Mouse (Mus musculus): Measurements from ENCODE around the gene Tmem63b. TPM values are rescaled to one million over a fixed set of nuclear protein-coding genes. Genes with fewer than 3 reads are reported as not detected.

Gene Tmem63b
- 44.7 and 62.4 TPM in 2 replicates for polyA plus RNA-seq (2012; rRNA removed)

DNA sequence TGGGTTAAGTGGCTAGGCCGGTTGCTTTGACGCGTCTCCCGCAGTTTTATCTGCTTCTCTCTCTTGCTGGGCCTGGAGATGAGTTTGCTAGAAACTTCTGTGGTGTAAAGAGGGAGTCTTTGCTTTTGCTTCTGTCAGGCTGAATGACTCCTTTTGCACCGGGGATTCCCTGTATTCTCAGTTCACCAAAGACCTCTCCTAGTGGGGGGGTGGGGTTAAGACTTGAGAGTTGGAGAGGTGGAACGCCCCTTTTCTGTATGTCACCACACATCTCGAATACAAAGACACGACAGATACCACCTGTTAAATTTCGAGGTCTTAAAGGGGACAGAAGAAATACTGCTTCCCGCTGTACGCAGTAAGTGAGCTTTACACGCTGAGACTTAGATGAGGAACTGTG, at the start of gene Tmem63b:
Gene Tmem63b, minus strand, starts transcription at position 190 of the 400 bp plus-strand sequence.
- 2% methylated on average over 12 of the region's 12 CpGs for WGBS
- no peak for DNase-seq (ENCODE audit: low read depth, low spot score)

DNA sequence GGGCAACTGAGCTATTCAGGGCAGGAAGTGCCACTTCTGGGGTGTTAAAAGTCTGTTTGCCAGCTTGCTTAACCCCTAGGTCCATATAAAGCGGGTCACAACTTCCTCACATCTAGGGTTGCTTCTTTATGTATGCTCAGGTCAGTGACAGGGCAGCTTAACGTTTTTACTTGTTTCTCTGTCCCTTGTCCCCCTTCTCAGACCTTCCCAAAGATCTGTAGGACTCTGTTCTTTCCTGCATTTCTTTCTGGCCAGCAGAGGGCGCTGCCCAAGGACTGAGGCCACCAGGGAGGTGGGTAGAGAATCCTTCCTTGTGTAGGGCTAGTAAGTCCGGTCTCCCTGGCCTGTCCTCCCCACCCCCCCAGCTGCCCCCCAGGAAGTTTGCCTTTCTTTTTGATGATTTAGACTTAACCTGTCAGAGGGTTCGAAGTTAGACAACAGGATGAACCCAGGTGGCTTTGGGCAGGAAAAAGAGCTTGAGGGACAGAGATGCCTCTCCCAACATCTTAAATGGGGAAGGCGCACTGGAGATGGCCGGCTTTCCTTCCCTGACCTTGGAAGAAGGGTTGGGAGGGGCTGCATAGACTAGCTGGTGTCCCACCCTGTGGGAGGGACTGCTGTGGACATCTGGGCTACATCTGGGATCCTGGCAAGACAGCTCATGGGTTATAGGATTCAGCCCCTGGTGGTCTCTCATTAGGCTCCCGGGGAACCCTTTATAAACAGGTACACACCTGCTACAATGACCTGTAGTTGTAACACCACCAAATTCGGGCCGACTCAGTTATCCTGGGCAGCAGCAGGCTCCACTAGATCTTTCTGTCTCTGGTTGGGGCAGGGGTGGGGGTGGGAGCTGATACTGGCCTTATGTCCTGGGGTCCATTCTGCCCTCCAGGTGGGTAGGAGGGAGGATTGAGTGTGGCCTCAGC, 48.9 kb upstream of the Tmem63b start:
- 7% methylated on average over 10 of the region's 10 CpGs for WGBS

DNA sequence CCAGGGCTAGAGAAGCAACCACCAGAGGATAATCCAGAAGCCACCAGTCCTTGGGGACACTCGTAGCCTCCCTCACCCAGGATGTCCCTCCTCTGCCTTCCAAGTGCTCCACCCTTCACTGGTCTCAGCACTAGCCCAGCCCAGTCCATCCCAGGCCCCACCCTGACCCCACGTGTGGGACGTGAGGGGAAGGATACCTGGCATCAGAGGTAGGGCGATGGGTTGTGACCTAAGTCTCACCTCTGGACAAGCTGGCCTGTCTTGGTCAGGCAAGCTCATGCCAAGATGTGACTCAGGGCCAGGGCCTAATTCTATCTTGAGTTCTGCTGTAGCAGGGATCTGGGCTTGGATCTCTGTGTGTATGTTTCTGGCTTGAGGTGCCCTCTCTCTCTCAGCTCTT, 48.2 kb upstream of the Tmem63b start:
- DNase-seq (ENCODE audit: low read depth, low spot score): no peak
- 37% methylated on average over 4 of the region's 4 CpGs for WGBS

More for the DNA sequence above, 48.9 kb upstream of the Tmem63b start:
- DNase-seq (ENCODE audit: low read depth, low spot score): no peak

DNA sequence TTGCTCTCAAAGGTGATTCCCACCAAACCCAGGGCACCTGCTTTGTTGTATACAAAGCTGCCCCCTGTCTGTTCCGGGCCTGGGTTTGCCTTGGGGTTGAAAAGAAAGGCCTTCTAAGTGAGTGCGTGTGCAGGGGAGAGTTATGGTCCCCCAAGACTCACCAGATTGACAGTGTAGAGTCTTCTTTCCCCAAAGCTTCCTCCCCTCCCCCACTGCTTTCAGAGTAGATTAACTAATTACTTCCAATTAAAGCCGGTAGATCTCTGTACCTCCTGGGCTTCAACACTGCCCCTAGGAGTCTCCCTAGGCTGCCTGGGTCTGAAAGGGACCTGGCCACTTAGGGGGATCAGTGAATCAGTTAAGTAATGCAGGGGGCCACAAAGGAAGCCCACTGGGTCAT, 47.6 kb upstream of the Tmem63b start:
- no peak for DNase-seq (ENCODE audit: low read depth, low spot score)
- 72% methylated on average over 3 of the region's 3 CpGs for WGBS

DNA sequence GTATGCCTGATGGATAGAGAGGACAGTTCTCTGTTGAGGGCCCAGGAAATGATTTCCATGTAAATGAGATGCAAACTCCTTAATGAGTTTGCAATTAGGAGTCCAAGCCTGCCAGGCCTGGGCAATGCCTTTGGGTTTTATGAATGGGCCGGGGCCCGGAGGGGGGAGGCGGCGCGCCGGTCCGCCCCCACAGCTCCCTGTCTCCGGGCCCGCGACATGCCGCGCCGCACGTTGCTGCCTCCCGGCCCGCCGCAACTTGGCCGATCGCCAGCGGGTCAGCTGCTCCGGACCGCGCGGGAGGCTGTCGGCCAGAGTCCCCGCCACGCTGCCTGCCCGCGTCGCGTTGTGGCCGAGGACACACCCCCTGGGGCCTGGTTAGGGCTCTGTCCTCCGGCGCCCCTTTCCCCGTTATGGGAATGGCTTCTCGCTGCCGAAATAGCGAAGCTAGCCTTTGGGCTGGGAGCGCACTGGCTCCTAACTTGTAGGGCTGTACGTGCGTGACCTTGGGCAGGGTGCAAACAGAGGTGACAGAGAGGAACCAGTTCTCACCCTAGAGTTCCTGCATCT, 47.1 kb upstream of the Tmem63b start, which contains the start of gene 1600014C23Rik:
Gene 1600014C23Rik, minus strand, starts transcription at position 110 of the 567 bp plus-strand sequence.
- 1% methylated on average over 41 of the region's 41 CpGs for WGBS
- no peak for DNase-seq (ENCODE audit: low read depth, low spot score)

DNA sequence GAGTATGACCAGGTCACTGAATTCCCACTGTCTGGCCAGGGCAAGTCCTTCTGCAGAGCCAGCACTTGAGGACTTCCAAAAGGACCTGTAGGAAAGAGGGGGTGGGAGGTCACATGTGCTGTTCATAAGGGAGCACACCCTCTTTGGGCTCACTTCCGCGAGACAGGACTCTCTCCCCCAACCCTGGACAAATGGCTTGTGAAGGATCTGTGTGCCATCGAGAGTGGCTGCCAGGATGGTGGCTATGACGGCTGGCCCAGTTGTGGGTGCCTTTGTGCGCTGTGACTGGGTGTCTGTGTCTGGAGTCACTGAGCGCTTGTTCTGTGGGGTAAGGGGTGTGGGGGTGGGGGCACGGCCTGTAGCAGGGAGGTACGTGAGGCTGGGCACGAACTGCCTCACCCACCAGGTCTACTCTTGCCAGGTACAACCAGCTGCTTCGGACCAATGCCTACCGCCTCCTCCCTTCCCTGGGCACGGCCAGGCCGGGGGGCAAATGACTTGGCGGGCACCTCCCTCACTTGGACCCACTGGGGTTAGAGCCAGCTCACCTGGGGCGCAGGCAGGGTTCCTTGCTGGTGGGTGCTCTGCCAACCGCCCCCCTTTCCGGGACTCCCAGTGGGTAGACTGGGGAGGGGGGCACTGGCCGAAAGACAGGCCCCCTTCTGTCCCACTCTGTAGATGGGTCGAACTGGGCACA, 46.5 kb upstream of the Tmem63b start:
- no peak for DNase-seq (ENCODE audit: low read depth, low spot score)
- WGBS: 84% methylated on average over 19 of the region's 19 CpGs

DNA sequence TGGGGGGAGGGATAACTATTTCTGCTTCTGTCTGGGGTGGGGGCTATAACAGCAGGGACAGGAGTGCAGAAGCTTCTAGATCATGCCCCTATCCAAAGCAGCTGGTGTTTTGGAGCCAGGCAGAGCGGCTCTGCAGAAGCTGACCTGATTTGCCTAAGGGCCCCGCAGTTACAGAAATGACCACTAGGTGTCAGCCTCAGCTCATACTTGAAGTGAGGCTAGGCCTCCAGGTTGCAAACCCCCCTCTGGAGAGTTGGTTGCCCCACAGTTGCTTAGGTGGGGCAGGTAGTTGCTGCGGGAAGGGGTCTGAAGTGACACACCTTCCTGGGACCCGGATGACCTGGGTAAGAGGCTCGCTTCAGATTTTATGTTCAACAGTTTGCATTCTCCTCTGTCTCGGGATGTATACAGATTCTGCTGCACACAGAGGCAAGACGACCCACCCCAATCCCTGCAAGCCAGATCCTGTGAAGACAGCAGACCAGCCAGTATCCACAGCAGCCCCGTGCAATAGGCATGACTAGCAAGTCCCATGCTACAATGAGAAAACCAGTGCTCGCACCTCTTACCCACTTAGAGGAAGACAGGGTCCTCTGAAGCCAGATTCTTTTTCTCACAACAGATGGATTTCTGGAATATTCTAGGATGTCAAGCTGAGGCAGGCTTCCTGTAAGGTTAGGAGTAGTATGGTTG, 44.6 kb upstream of the Tmem63b start:
- no peak for DNase-seq (ENCODE audit: low read depth, low spot score)
- WGBS: 30% methylated on average over 9 of the region's 9 CpGs

DNA sequence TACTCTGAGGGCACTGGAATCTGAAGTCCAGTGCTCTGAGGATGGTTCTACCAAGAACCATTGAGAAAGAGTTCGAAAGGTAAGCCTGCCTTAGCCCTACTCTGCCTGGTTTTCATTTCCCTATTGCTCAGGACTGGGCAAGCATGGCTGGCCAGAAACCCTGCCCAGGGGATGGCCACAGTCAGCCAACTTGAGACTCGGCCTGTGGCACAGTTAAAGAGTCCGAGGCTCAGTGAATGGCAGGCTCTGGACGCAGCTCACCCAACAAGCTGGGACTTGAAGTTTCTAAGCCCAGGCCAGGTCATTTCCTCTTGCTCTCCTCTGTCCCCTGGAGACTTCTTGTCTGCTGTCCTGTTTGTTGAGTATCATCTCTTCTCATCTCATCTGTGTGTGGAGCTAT, 44.0 kb upstream of the Tmem63b start:
- 94% methylated on average over 4 of the region's 4 CpGs for WGBS
- DNase-seq (ENCODE audit: low read depth, low spot score): no peak

DNA sequence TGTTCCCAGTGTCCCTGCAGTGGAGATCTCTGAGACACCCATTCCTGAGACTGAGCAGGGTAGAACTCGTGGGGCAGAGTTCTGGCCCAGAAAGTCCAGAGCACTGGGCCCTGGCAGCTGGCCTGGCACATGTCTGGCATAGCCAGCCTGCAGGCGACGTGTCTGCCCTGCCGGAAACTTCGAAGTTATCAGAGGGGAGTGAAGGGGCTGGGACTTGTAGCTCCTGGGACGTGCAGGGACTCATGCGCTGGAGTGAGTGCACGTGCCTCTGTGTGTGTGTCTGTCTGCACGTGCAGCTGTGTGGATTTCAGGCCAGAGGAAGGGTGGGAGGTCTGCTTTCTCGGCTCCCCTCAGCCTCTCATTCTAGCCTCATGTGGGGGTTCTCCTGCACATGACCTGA, 42.7 kb upstream of the Tmem63b start:
- DNase-seq (ENCODE audit: low read depth, low spot score): no peak
- 81% methylated on average over 10 of the region's 10 CpGs for WGBS

DNA sequence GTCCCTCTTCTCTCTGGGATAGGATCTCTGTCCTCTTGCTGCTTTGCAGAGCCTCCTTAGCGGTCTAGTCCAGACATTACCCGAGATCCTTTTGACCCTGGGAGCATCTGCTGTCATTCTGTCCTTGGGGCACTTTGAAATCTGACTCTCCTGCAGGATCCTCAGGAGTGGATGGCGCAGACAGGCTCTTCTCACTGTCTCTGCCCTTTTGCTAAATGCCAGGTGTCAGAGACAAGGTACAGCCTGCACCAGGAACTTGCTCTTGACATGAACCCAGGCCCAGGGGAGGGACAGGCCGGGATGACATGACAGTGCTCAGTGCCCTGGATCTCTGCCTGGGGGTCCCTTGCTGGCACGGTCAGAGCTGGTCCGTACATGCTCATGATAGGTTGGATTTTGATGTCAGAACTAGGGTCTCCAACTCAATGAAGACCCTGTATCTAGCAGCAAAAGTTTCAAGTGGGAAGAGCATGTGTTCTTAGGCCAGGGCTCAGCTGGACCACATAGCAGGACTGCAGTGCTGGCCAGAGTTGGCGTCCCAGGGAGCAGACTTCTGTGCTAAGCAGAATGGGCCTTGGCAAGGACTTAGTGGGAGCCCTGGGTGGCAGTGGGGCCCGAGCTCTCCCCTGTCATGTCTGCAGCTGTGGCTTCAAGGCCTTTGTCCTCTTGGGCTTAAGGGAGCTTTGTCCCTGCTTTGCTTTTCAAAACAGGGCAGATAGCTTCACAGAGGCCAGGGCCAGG, 41.4 kb upstream of the Tmem63b start:
- WGBS: 90% methylated on average over 8 of the region's 8 CpGs
- no peak for DNase-seq (ENCODE audit: low read depth, low spot score)

DNA sequence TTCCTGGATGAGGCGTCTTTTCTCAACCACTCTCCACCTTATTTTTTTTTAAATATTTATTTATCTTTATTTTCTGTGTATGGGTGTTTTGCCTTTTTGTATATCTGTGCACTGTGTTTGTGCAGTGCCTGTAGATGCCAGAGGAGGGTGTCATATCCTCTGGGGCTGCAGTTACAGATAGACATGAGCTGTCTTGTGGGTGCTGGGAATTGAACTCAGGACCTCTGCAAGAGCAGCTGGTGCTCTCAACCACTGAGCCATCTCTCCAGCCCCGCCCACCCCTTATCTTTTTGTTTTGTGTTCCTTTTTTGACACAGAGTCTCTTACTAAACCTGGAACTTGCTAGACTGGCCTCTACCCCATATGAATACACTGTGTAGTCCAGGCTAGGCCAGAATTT, 40.8 kb upstream of the Tmem63b start:
- WGBS: 89% methylated on average over 2 of the region's 2 CpGs
- DNase-seq (ENCODE audit: low read depth, low spot score): no peak

DNA sequence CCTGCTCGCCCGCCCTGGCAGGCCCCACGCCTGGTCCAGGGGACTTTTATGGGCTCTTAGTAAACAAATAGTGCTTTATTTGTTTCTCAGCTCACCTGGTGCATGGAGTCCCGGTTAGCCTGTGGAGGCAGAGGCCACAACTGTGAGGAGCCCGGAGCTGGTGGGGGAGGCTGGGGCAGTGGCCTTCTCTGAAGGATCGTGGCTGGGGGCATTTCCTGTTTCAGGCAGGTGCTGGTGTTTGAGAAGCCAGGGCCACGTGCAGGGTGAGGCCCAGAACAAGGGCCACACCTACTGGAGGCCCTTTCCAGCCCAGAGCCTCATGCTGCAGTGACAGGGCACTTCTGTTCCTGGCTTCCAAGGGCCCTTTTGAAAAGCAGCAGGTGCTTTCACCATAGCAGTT, 39.5 kb upstream of the Tmem63b start:
- WGBS: 17% methylated on average over 7 of the region's 7 CpGs
- no peak for DNase-seq (ENCODE audit: low read depth, low spot score)

DNA sequence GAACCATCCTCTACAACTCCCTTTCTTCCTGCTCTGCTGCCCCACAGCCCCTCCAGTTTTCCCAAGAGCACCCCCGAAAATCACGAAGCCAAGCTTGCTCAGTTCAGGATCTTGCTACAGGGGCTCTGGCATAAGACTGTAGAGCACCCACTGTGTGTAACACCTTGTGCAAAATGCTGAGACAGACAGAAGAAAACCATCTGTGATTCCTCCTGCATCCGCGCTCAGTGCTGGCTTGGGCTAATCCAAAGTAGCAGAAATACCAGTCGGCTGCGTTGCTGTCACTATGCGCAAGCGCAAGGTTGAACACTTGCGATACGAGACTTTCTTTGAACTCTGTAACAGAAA, 37.8 kb upstream of the Tmem63b start:
- whole genome bisulfite sequencing: 95% methylated on average over 10 of the region's 10 CpGs
- DNase-seq (ENCODE audit: low read depth, low spot score): no peak

DNA sequence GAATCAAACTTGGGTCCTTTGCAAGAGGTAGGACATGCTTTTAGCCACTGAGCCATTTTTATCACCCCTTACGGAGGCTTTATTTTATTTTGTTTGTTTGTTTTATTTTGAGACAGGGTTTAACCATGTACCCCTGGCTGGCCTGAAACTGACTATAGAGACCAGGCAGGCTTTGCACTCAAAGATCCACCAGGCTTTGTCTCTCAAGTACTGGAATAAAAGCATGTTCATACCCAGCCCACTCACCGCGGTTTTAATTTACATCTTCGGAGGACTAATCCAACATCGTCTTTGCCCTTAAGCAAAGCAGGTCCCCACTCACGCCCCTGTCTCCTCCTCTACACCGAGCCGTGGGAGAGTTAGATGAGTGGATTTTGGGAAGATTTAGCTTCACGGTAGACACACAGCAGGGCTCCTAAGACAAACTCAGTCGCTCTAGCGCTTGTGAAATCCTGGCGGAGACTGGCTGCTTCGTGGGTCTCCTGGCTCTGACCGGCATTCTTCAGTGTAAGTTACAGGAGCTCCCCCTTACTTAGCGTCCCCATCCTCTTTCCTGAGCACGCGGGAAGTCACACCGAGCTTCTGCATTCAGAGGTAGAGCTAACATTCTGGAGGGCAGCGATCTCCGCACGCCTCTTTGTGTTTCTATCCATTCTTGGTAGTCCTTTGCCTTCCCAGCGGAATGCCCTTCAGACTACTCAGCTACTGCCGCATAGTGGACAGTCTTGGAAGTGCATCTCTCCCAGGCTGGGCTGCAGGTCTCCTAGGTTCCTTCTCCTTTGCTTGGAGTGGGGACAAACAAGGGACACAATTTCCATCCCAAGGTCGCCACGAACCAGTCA, 37.2 kb upstream of the Tmem63b start:
- 3% methylated on average over 25 of the region's 25 CpGs for WGBS
- no peak for DNase-seq (ENCODE audit: low read depth, low spot score)

DNA sequence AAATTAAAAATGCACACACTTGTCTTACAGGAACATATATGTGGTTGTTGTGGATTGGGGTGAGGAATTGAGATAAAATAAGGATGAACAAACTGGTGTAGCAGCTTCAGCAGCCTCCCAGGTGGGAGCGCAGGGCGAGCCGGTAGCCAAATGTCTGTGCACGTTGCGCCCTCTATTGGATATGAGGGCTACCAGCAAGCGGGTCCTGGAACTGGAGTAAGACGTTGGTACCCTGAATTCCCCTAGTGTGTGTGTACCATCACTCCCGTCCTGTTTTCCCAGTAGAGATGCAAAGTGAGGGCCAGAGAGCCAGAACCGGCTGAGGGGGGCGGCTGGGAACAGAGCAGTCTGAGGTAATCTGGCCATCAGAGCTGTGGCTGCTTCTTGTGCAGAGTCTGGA, 31.6 kb upstream of the Tmem63b start:
- DNase-seq (ENCODE audit: low read depth, low spot score): no peak
- WGBS: 6% methylated on average over 10 of the region's 10 CpGs

DNA sequence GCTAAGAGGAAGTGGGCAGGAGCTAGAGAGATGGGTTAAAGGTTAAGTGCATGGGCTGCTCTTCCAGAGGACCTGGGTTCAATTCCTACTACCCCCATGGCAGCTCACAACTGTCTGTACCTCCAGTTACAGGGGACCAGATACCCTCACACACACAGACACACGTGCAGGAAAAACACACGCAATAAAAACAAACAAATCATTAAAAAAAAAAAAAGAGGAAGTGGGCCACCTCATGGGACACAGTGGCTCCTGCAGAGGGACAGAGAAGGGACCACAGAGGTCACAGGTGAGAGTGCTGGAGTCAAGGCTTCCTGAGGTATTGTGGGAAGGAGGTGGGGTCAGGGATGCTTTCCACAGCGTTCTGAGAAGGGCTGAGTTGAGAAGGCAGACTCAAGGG, 24.8 kb upstream of the Tmem63b start:
- DNase-seq (ENCODE audit: low read depth, low spot score): no peak
- WGBS: 24% methylated on average over 3 of the region's 3 CpGs

DNA sequence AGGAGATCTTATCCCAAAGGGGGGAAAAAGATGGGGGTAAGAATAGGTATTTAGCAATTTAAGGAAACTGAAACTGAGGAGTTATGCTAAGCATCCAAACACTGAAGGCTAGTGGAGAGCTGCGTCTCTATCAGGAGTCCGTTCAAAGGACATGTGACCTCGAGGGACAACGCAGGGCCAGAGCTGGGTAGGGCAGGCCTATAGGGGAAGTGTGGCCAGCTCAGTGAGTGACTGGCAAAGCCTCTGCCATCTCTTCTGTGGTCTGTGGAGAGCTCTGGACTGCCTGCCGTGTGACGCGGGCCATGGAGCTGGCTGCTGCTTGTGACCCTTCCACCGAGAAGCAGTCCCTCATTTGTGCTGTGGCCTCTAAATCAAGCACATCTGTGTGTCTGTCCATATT, 23.7 kb upstream of the Tmem63b start:
- WGBS: 84% methylated on average over 8 of the region's 8 CpGs

DNA sequence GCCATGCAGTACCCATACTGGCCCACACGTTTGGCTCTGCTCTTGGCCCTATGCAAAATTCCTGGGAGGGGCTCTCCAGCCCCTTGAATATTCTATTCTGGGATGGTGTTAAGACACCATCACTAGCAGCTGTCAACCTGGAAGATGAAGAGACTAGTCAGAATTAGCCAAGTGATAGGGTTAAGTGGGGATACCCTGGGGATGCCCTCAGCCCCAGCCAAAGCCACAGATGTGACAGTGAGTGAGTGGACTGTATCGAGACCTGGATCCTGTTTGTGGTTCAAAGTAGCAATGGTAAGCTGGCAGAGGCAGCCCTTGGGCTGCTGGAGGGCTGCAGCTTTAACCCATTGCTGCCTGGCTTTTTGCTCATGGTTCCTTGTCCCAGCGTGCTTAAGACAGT, 23.1 kb upstream of the Tmem63b start:
- 63% methylated on average over 3 of the region's 3 CpGs for WGBS
- no peak for DNase-seq (ENCODE audit: low read depth, low spot score)

More for the DNA sequence above, 23.7 kb upstream of the Tmem63b start:
- no peak for DNase-seq (ENCODE audit: low read depth, low spot score)

Measured in large intestine, adult 2 months (tissue).